Mouse (Mus musculus) kidney, embryonic 15.5 days (tissue): ENCODE data around the gene Otogl. TPM values are rescaled to one million over a fixed set of nuclear protein-coding genes. Genes with fewer than 3 reads are reported as not detected.

Experiments
- ATAC-seq: fragments of 200-750 bp; cut with Nextera tagmentation; replicated peaks from 2 replicates; pipeline ENCODE4 v1.8.0; 2017; ENCODE audit warnings: moderate TSS enrichment; ENCODE audit not compliant: low FRiP score
- H3K27ac ChIP-seq: fragments of 300-500 bp; sonication (generic); 2 replicates; pipeline ENCODE4 v1.5.1; 2015; ENCODE audit warnings: mild to moderate bottlenecking, inconsistent platforms
- H3K27me3 ChIP-seq: fragments of 300-500 bp; sonication (generic); 2 replicates; pipeline ENCODE4 v1.6.1; 2015; ENCODE audit warnings: inconsistent platforms
- H3K36me3 ChIP-seq: fragments of 300-500 bp; sonication (generic); 2 replicates; pipeline ENCODE4 v1.6.1; 2015; ENCODE audit warnings: inconsistent platforms
- H3K4me1 ChIP-seq: fragments of 300-500 bp; sonication (generic); 2 replicates; pipeline ENCODE4 v1.6.1; 2015; ENCODE audit warnings: inconsistent platforms
- H3K4me2 ChIP-seq: fragments of 300-500 bp; sonication (generic); 2 replicates; pipeline ENCODE4 v1.6.1; 2015; ENCODE audit warnings: moderate library complexity, mild to moderate bottlenecking, inconsistent platforms
- H3K4me3 ChIP-seq: fragments of 300-500 bp; sonication (generic); replicated peaks from 2 replicates; pipeline ENCODE4 v1.5.1; 2015; ENCODE audit warnings: mild to moderate bottlenecking, inconsistent platforms
- H3K9ac ChIP-seq: fragments of 300-500 bp; sonication (generic); 2 replicates; pipeline ENCODE4 v1.6.1; 2015; ENCODE audit warnings: mild to moderate bottlenecking, inconsistent platforms
- H3K9me3 ChIP-seq: fragments of 300-500 bp; sonication (generic); replicated peaks from 2 replicates; pipeline ENCODE4 v1.6.1; 2016; ENCODE audit warnings: inconsistent platforms
- WGBS: fragments of 180-500 bp; shearing (Covaris S2); methylation state at CpG from one replicate; pipeline ENCODE4 v1.1.7; 2015; ENCODE audit warnings: mixed read lengths; 5-methylcytosine and 5-hydroxymethylcytosine counted together
- polyA plus RNA-seq: library from polyadenylated mRNA; unstranded; fragments of >200 nt; fragmentation: Nextera tagmentation; extraction: Ambion mirVana; gene quantifications from 2 replicates; pipeline ENCODE4 v1.2.1, GENCODE M21; 2015

Gene Otogl
- polyA plus RNA-seq, 1 experiment from 2014 or later: 0.09 TPM

DNA sequence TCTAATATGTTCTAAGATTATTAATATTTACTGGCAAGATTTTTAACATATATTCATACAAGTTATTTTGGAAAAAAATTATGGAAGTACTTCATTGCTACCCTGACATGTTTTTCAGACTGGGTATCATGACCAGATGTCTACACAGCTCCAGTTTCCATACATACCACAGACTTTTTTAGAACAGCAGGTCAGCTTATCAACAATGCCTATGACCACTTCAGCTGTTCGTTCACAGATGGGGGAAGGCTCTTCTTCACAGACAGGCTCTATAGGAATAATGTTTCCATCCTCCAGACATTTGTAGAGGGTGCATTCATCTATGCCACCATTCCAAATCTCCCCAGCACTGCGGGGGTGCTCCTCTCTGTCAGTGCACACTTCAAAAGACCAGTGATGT, 132.4 kb downstream of the Otogl start:
- 78% methylated on average over 2 of the region's 2 CpGs for WGBS
- no peak overlapping the region for H3K4me3 ChIP-seq
- ATAC-seq: no peak

DNA sequence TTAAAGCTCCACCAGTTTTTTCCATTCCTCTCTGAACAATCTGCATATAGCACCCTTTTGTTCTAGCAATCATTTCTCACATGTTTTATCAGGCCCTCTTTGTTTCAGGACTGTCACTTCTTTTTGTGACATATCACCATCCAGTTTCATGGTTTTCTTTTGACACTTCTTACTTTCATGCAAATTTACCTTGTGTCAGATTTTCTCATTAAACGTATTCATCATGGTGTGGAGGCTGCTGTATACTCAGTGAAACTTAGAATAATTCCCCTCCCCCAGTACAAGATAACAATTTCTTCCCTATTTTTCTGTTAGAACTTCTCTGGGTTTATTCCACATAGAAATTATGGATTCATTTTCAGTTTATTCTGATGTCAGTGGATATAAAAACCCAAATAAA, 152.3 kb downstream of the Otogl start:
- H3K4me1 ChIP-seq: no peaks in the 10 kb centered on the region
- no peaks in the 10 kb centered on the region for H3K27me3 ChIP-seq
- no peaks in the 10 kb centered on the region for H3K9me3 ChIP-seq
- H3K27ac ChIP-seq: no peak overlapping the region
- H3K36me3 ChIP-seq: no peaks in the 10 kb centered on the region
- H3K4me3 ChIP-seq: no peak overlapping the region
- 65% methylated on average over 1 of the region's 1 CpGs for WGBS
- H3K9ac ChIP-seq: no peak overlapping the region
- no peak overlapping the region for H3K4me2 ChIP-seq
- ATAC-seq: no peak

More for the DNA sequence above, 132.4 kb downstream of the Otogl start:
- no peaks in the 10 kb centered on the region for H3K36me3 ChIP-seq
- H3K27me3 ChIP-seq: no peaks in the 10 kb centered on the region
- H3K9ac ChIP-seq: no peak overlapping the region
- no peaks in the 10 kb centered on the region for H3K4me1 ChIP-seq
- H3K27ac ChIP-seq: no peak overlapping the region
- H3K9me3 ChIP-seq: no peaks in the 10 kb centered on the region
- no peak overlapping the region for H3K4me2 ChIP-seq

DNA sequence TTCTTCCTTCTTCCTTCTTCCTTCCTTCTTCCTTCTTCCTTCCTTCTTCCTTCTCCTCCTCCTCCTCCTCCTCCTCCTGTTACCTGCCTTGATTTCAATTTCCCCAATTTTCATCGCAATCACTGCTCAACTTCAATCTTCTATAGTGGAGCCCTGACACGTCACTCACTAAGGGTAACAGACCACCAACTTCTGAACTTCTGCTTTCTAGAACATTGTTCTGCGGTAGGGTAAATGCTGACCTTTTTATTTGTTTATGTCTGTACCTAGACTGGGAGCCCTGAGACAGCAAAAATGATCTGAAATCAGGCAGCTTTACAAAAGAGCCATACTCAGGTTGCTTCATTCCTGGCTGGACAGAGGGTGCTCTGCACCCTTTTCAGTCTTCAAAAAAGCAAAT, 158.5 kb downstream of the Otogl start:
- H3K9me3 ChIP-seq: no peaks in the 10 kb centered on the region
- 92% methylated on average over 3 of the region's 3 CpGs for WGBS
- no peaks in the 10 kb centered on the region for H3K36me3 ChIP-seq
- H3K4me3 ChIP-seq: no peak overlapping the region
- no peak overlapping the region for H3K9ac ChIP-seq
- no peak overlapping the region for H3K4me2 ChIP-seq
- no peak for ATAC-seq
- H3K4me1 ChIP-seq: no peaks in the 10 kb centered on the region
- no peak overlapping the region for H3K27ac ChIP-seq
- H3K27me3 ChIP-seq: no peaks in the 10 kb centered on the region

DNA sequence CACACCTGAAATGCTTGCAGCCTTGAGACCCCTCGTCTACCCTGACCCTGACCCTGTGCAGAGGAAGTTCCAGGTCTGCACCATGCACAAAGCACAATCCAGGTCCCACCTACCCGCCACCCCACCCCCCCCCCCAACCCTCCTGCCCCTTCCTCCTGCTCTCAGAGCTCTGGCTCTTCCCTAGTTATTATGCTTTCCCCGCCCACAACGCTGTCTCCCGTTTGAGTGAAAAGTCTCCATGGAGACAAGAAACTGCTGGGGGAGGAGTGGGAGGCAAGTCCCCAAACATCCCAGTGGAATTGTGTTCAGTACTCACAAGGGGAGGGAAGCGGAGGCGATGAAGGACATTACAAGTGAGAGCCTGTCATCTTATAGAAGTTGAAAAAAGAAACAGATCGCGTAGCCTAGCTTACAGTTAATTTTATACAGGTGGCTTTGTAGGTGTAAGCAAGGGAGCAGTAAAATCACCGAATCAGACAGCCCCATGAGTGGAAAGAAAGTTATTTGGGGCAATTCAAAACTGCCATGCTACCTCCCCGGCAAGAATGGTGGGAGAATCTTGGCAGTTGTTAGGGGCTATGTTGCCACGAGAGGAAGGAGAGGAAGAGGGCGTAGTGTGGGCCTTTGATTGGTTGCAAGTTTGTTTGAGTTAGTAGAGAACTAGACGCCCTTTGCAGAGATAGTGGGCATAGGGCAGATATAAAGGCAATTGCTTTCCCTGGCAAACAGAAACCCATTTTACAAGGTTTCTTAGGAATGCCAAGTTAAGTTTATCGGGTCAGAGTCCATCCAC, 159.4 kb downstream of the Otogl start:
- H3K9me3 ChIP-seq: no peaks in the 10 kb centered on the region

DNA sequence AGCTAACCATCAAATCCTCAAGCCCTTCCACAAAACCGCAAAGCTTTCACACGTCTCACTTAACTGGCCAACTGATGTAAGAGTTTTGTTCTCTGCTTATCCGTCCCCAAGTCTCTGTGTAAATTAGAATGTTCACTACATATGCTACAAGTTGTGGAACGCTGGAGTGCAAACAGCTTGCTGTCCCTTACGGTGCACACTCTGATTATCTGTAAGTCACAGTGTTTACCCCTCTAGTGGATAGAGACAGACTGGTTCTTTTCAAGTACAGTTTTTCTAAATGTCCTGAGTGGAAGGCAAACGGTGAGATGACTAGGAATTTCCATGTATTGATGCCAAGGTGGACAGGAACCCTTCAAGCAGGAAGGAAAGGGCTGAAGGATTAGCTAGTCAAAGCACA, 160.0 kb downstream of the Otogl start:
- Histone ChIP-seq H3K9me3 (no peaks in the 10 kb centered on the region), H3K27me3 (no peaks in the 10 kb centered on the region), H3K4me2 (peak overlapping the region; percentile 42), H3K27ac (no peak overlapping the region), H3K9ac (no peak overlapping the region), H3K4me3 (no peak overlapping the region), H3K4me1 (no peaks in the 10 kb centered on the region), H3K36me3 (no peaks in the 10 kb centered on the region)
- WGBS: 38% methylated on average over 6 of the region's 6 CpGs
- no peak; the same call in 1 of the 2 replicates for ATAC-seq

More for the DNA sequence above, 159.4 kb downstream of the Otogl start:
- Histone ChIP-seq H3K27me3 (no peaks in the 10 kb centered on the region), H3K4me2 (peak overlapping the region; percentile 42), H3K4me3 (0 out of 2 replicates have a peak overlapping the region, but pooled peaks have one; percentile 10), H3K9ac (no peak overlapping the region), H3K36me3 (no peaks in the 10 kb centered on the region), H3K4me1 (no peaks in the 10 kb centered on the region), H3K27ac (no peak overlapping the region)
- ATAC-seq: peak; percentile 67; the same call in 1 of the 2 replicates
- 30% methylated on average over 15 of the region's 15 CpGs for WGBS

DNA sequence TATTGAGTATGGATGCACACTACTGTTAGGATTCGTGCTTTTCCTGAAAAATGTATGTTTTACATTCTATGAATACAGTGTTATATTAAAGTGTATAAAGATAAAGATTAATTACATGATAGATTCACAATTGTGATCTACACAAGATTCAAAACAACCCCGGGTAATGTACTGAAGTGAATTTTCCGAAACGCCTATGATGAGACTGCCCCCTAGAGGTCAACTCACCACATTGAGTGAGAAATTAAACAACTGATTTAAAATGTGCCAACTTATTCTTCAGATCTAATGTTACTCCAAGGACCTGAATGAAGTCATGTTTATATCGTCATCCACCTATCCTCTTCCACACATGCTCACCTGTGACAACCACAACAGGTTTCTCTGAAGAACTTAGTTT, 164.4 kb downstream of the Otogl start:
- no peak for ATAC-seq
- no peak overlapping the region for H3K4me3 ChIP-seq
- no peak overlapping the region for H3K27ac ChIP-seq
- no peak overlapping the region for H3K4me2 ChIP-seq
- H3K9me3 ChIP-seq: no peaks in the 10 kb centered on the region
- H3K27me3 ChIP-seq: no peaks in the 10 kb centered on the region
- WGBS: 19% methylated on average over 5 of the region's 5 CpGs
- H3K9ac ChIP-seq: no peak overlapping the region
- H3K4me1 ChIP-seq: no peaks in the 10 kb centered on the region
- no peaks in the 10 kb centered on the region for H3K36me3 ChIP-seq

DNA sequence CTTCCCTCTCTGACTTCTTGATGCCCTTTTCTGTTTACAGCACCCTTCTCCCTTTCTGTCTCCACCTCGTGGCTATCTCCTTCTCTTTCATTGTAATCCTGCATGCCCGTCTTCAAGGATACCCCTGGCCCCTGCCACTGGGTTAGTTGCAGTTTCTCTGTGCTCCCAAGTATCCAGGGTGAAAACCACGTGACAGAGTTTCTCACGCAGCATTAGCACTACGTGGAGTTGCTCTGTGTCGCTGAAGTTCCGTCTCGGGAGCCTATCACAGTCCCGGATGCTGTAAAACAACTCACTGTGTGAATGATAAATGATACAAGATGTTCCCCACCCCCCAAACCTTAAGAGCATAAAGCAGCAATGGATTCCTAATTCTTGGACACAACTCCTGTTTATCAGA, 165.2 kb downstream of the Otogl start:
- no peaks in the 10 kb centered on the region for H3K9me3 ChIP-seq

DNA sequence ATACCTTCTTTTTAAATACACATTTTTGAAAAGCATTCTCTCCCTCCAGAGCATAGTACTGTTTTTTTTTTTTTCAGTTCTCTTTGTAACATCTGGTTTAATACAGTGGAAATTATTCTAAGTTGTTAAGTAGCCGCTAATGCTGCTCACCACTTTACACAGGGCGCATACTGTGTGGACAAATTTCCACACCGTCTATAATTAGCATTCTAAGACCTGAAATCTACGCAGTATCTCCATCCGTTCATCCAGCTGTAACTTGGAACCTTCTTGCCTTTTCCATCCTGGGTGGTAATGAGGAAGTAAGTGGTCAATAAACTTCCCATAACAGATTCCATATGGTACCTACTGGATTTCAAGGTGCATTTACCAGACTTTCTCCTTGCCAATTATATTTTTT, 172.1 kb downstream of the Otogl start:
- no peak overlapping the region for H3K27ac ChIP-seq
- H3K4me3 ChIP-seq: no peak overlapping the region
- no peaks in the 10 kb centered on the region for H3K9me3 ChIP-seq
- WGBS: 83% methylated on average over 5 of the region's 5 CpGs
- no peaks in the 10 kb centered on the region for H3K36me3 ChIP-seq
- H3K27me3 ChIP-seq: no peaks in the 10 kb centered on the region
- no peak for ATAC-seq
- no peak overlapping the region for H3K9ac ChIP-seq
- H3K4me2 ChIP-seq: no peak overlapping the region
- no peaks in the 10 kb centered on the region for H3K4me1 ChIP-seq

More for the DNA sequence above, 165.2 kb downstream of the Otogl start:
- H3K27ac ChIP-seq: no peak overlapping the region
- no peaks in the 10 kb centered on the region for H3K27me3 ChIP-seq
- H3K4me2 ChIP-seq: peak overlapping the region; percentile 41
- ATAC-seq: no peak
- H3K4me1 ChIP-seq: no peaks in the 10 kb centered on the region
- no peak overlapping the region for H3K4me3 ChIP-seq
- no peak overlapping the region for H3K9ac ChIP-seq
- no peaks in the 10 kb centered on the region for H3K36me3 ChIP-seq
- WGBS: 20% methylated on average over 9 of the region's 9 CpGs

DNA sequence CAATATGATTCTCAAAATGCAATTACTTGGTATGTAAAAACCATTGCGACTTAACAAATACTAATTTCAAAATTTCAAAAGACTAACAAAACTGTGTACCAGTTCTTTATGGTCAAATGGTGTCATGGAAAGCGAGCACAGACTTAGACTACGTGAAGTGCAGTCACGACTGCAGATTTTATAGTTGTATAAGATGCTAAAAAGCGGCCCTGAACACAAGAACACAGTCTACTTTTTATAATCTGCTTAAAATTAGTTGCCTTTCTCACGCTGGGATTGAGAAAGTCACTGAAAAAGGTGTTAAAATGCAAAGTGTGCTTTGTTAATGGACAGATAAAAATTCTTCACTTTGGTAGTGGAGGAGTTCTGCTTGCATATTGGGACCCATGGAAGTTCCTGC, 174.2 kb downstream of the Otogl start:
- WGBS: 78% methylated on average over 6 of the region's 6 CpGs

DNA sequence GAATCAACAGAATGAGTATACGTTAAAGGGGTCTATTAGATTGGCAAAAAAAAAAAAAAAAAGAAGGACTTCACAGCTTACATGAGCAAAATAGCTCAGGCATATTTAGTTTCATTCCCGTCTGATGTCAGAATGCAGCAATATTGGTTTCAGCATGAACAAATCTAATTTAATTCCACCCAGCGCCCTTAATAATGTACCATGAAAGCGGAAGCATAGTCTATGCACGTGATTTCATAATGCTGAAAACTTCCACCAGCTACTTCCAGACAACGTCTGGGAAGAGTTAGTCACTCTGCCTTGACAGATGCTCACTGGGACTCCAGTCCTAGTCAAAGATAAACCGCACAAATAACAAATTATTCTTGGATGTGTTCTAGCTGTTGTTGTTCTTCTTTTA, 176.5 kb downstream of the Otogl start:
- H3K9me3 ChIP-seq: no peaks in the 10 kb centered on the region
- no peaks in the 10 kb centered on the region for H3K27me3 ChIP-seq
- 82% methylated on average over 7 of the region's 7 CpGs for WGBS
- H3K27ac ChIP-seq: no peak overlapping the region
- H3K4me3 ChIP-seq: no peak overlapping the region
- no peak for ATAC-seq
- H3K4me2 ChIP-seq: no peak overlapping the region
- H3K9ac ChIP-seq: no peak overlapping the region
- no peaks in the 10 kb centered on the region for H3K36me3 ChIP-seq
- H3K4me1 ChIP-seq: no peaks in the 10 kb centered on the region

More for the DNA sequence above, 174.2 kb downstream of the Otogl start:
- Histone ChIP-seq H3K36me3 (no peaks in the 10 kb centered on the region), H3K9ac (no peak overlapping the region), H3K9me3 (no peaks in the 10 kb centered on the region), H3K27ac (no peak overlapping the region), H3K27me3 (no peaks in the 10 kb centered on the region), H3K4me2 (no peak overlapping the region), H3K4me1 (no peaks in the 10 kb centered on the region), H3K4me3 (no peak overlapping the region)
- no peak for ATAC-seq

DNA sequence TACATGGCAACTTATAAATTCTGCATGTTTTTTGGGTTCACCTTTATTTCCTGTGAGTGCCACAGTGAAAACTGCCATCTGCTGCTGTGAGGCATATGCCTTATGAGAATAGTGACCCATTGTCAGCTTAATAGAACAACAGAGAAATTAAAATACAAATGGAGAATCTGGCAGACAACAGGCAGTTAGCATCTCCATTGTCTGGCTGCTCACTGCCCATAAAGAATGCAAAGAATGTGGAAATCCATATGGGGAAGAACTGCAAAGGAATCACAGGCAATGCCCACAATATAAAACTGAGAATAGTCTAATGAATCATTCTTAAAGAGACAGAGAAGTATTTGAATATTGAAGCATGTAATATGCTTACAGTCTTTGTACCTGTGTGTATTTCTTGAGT, 177.6 kb downstream of the Otogl start:
- Histone ChIP-seq H3K4me3 (no peak overlapping the region), H3K9me3 (no peaks in the 10 kb centered on the region), H3K36me3 (no peaks in the 10 kb centered on the region), H3K4me1 (no peaks in the 10 kb centered on the region), H3K27ac (no peak overlapping the region), H3K4me2 (no peak overlapping the region), H3K9ac (no peak overlapping the region), H3K27me3 (no peaks in the 10 kb centered on the region)
- no peak for ATAC-seq

DNA sequence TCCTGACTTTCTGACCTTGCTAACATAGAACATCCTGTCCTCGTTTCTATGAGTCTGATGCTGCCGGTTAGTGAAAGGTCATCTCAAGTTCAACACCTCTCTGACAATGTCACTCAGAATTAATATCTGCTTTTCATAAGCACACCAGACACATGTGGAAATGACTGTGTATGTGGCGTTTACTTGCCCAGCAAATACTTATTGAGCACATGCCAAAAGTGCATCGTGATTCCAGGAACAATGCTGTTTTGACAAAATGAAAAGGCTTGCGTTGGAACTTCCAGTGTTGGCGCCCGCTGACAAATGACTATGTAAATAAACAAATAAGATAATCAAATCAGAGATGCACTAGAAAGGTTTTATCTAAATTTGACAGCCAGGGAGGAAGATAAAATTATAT, 186.3 kb downstream of the Otogl start:
- no peaks in the 10 kb centered on the region for H3K4me1 ChIP-seq
- no peak overlapping the region for H3K9ac ChIP-seq
- H3K27ac ChIP-seq: no peak overlapping the region
- H3K4me3 ChIP-seq: no peak overlapping the region
- no peak overlapping the region for H3K4me2 ChIP-seq
- ATAC-seq: no peak
- WGBS: 68% methylated on average over 7 of the region's 7 CpGs
- H3K27me3 ChIP-seq: no peaks in the 10 kb centered on the region
- H3K9me3 ChIP-seq: no peaks in the 10 kb centered on the region
- no peaks in the 10 kb centered on the region for H3K36me3 ChIP-seq

DNA sequence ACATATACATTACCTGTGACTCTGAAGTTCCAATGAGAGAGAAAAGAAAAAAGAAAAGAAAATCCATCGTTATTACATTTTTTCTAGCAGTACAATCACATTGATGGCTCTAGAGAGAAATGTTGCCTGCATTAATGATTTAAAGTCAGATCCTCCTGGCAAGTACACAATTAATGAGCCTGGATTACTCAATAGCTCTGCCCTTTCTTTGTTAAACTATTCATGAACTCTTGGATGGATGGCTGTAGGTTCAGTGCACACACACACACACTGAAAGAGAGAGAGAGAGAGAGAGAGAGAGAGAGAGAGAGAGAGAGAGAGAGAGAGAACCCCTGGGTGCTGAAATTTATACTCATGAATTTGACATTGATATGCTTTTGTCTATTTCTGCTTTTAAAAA, 192.1 kb downstream of the Otogl start, which contains the start of gene Ptprq:
TSS of gene Ptprq (minus strand) at position 246 of the 400 bp plus-strand sequence.
- no peak within 1 kb of the TSS for H3K27ac ChIP-seq
- H3K9ac ChIP-seq: no peak within 1 kb of the TSS
- no peaks in the 10 kb centered on the region for H3K4me1 ChIP-seq
- H3K27me3 ChIP-seq: no peaks in the 10 kb centered on the region
- ATAC-seq: no peak
- no peaks in the 10 kb centered on the region for H3K9me3 ChIP-seq
- H3K36me3 ChIP-seq: no peaks in the 10 kb centered on the region
- no peak within 1 kb of the TSS for H3K4me2 ChIP-seq
- WGBS: 62% methylated on average over 1 of the region's 1 CpGs
- no peak within 1 kb of the TSS for H3K4me3 ChIP-seq
